Mouse (Mus musculus) embryonic facial prominence, embryonic 13.5 days (tissue): Measurements from ENCODE around the gene Tspan7. TPM values are rescaled to one million over a fixed set of nuclear protein-coding genes. Genes with fewer than 3 reads are reported as not detected.

Experiments used
- ATAC-seq: fragments of 200-750 bp; cut with Nextera tagmentation; 2 replicates; pipeline ENCODE4 v1.8.0; 2017; ENCODE audit warnings: low read depth; ENCODE audit not compliant: insufficient number of reproducible peaks, insufficient read depth, low FRiP score, low TSS enrichment
- H3K27ac ChIP-seq: fragments of 300-500 bp; sonication (generic); 2 replicates; pipeline ENCODE4 v1.5.1; 2015; ENCODE audit warnings: moderate library complexity, mild to moderate bottlenecking, inconsistent platforms
- H3K27me3 ChIP-seq: fragments of 300-500 bp; sonication (generic); 2 replicates; pipeline ENCODE4 v1.6.1; 2015; ENCODE audit warnings: mild to moderate bottlenecking, inconsistent platforms
- H3K36me3 ChIP-seq: fragments of 300-500 bp; sonication (generic); 2 replicates; pipeline ENCODE4 v1.6.1; 2015; ENCODE audit warnings: mild to moderate bottlenecking, inconsistent platforms
- H3K4me1 ChIP-seq: fragments of 300-500 bp; sonication (generic); 2 replicates; pipeline ENCODE4 v1.6.1; 2015; ENCODE audit warnings: inconsistent platforms
- H3K4me2 ChIP-seq: fragments of 300-500 bp; sonication (generic); 2 replicates; pipeline ENCODE4 v1.6.1; 2015; ENCODE audit warnings: moderate library complexity, mild to moderate bottlenecking, inconsistent platforms
- H3K4me3 ChIP-seq: fragments of 300-500 bp; sonication (generic); 2 replicates; pipeline ENCODE4 v1.5.1; 2015; ENCODE audit warnings: mild to moderate bottlenecking, inconsistent platforms
- H3K9ac ChIP-seq: fragments of 300-500 bp; sonication (generic); 2 replicates; pipeline ENCODE4 v1.6.1; 2015; ENCODE audit warnings: mild to moderate bottlenecking, inconsistent platforms
- H3K9me3 ChIP-seq: fragments of 300-500 bp; sonication (generic); 2 replicates; pipeline ENCODE4 v1.6.1; 2016; ENCODE audit warnings: inconsistent platforms
- polyA plus RNA-seq: library from polyadenylated mRNA; unstranded; fragments of >200 nt; fragmentation: Nextera tagmentation; extraction: Ambion mirVana; gene quantifications from 2 replicates; pipeline ENCODE4 v1.2.1, GENCODE M21; 2015

Gene Tspan7
- polyA plus RNA-seq, 1 experiment from 2014 or later: 65.5 TPM

DNA sequence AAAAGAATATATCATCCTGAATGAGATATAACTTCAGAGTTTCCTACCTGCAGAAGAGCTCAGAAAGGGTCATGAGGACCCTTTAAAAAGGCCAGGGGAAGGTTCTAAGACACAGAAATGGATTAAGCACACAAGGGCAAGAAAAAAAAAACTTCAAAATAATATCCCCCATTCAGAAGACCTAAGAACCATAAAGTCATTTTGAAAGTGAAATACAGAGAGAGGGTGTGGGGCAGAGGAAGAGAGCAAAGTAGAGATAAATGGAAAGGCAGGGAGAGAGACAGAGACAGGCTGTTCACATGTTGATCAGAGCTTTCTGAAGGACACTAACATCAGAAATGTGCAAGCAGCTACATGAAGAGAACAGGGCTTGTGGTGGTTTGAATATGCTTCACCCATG, 156.1 kb downstream of the Tspan7 start:
- no peak overlapping the region for H3K9ac ChIP-seq
- H3K27ac ChIP-seq: no peak overlapping the region
- no peaks in the 10 kb centered on the region for H3K4me1 ChIP-seq
- H3K36me3 ChIP-seq: no peaks in the 10 kb centered on the region
- no peak overlapping the region for H3K4me2 ChIP-seq
- no peak for ATAC-seq
- H3K27me3 ChIP-seq: no peaks in the 10 kb centered on the region
- H3K4me3 ChIP-seq: no peak overlapping the region
- no peaks in the 10 kb centered on the region for H3K9me3 ChIP-seq

Other genes starting within 250 kb of the Tspan7 start
- 0.55 TPM in 1 of 2 replicates, not detected in the other for gene Otc, start 232.9 kb upstream of the Tspan7 start, polyA plus RNA-seq
- gene Mid1ip1, start 229.9 kb downstream of the Tspan7 start, polyA plus RNA-seq: 26.9 and 28.1 TPM in 2 replicates